Mouse (Mus musculus): Measurements from ENCODE around the gene Olfr1123. TPM values are rescaled to one million over a fixed set of nuclear protein-coding genes. Genes with fewer than 3 reads are reported as not detected.

The Olfr1123 gene
- polyA plus RNA-seq, 1 experiment = not detected

GRCm38 (mm10) chr2:87429975-87430374 is 13.5 kb downstream of the Olfr1123 start, which contains the start of gene Olfr1124:
Gene Olfr1124, plus strand, starts transcription at chr2:87430275.
- H3K27ac ChIP-seq (ENCODE audit: insufficient read depth, low read length) = no peak within 1 kb of the TSS

GRCm38 (mm10) chr2:87437731-87438130 is 21.3 kb downstream of the Olfr1123 start:
- TF ChIP-seq EP300 (IDR thresholded peaks at IDR 0.05; ENCODE audit: insufficient read depth, low read depth, low read length) (no peak), CTCF (IDR thresholded peaks at IDR 0.05; ENCODE audit: low read depth, low read length) (peak; percentile 24)
- Histone ChIP-seq H3K9ac (ENCODE audit: low read depth, poor library complexity, severe bottlenecking) (no peak overlapping the region), H3K4me3 (ENCODE audit: low read depth, low read length) (no peak overlapping the region), H3K4me1 (ENCODE audit: control insufficient read depth, insufficient read depth, low read length) (no peaks in the 10 kb centered on the region), H3K9me3 (replicated peaks; ENCODE audit: control insufficient read depth, insufficient read depth, low read length, poor library complexity, severe bottlenecking) (no peaks in the 10 kb centered on the region), H3K27ac (ENCODE audit: insufficient read depth, low read length) (no peak overlapping the region), H3K36me3 (ENCODE audit: control insufficient read depth, insufficient read depth, low read length, poor library complexity, severe bottlenecking) (no peaks in the 10 kb centered on the region), H3K27me3 (ENCODE audit: control insufficient read depth, insufficient read depth, low read length, poor library complexity, severe bottlenecking) (no peaks in the 10 kb centered on the region)

More at GRCm38 (mm10) chr2:87429975-87430374, 13.5 kb downstream of the Olfr1123 start, which contains the start of gene Olfr1124:
- Histone ChIP-seq H3K36me3 (ENCODE audit: control insufficient read depth, insufficient read depth, low read length, poor library complexity, severe bottlenecking) (no peaks in the 10 kb centered on the region), H3K4me1 (ENCODE audit: control insufficient read depth, insufficient read depth, low read length) (no peaks in the 10 kb centered on the region), H3K27me3 (ENCODE audit: control insufficient read depth, insufficient read depth, low read length, poor library complexity, severe bottlenecking) (no peaks in the 10 kb centered on the region), H3K9me3 (replicated peaks; ENCODE audit: control insufficient read depth, insufficient read depth, low read length, poor library complexity, severe bottlenecking) (no peaks in the 10 kb centered on the region), H3K4me3 (ENCODE audit: low read depth, low read length) (no peak within 1 kb of the TSS), H3K9ac (ENCODE audit: low read depth, poor library complexity, severe bottlenecking) (no peak within 1 kb of the TSS)
- TF ChIP-seq POLR2A (IDR thresholded peaks at IDR 0.05; ENCODE audit: insufficient read depth, low read length) (no peak), EP300 (IDR thresholded peaks at IDR 0.05; ENCODE audit: insufficient read depth, low read depth, low read length) (no peak), CTCF (IDR thresholded peaks at IDR 0.05; ENCODE audit: low read depth, low read length) (no peak)

DNA sequence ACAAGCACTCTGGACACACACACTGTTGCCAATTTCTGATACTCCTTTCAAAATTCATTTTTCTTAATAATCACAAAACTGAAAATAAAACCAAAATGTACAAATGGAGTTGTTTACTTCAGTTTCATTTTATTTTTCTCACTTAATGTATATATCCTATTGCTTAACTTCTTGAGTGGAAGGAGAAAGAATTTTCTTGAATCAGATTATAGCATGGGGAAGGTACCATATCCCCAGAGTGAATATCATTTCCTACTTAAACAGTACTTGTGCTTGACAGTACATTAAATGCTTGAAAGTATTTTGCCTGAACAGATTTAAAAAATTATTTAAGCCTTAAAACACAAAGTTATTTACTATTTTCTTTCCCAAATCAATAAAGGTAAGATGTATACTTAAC is 37.2 kb downstream of the Olfr1123 start, which contains the start of gene Olfr1126:
Gene Olfr1126, plus strand, starts transcription at position 301 of the 400 bp plus-strand sequence.
- Histone ChIP-seq H3K9me3 (replicated peaks; ENCODE audit: control insufficient read depth, insufficient read depth, low read length, poor library complexity, severe bottlenecking) (no peaks in the 10 kb centered on the region), H3K27me3 (ENCODE audit: control insufficient read depth, insufficient read depth, low read length, poor library complexity, severe bottlenecking) (no peaks in the 10 kb centered on the region), H3K4me1 (ENCODE audit: control insufficient read depth, insufficient read depth, low read length) (no peaks in the 10 kb centered on the region), H3K9ac (ENCODE audit: low read depth, poor library complexity, severe bottlenecking) (no peak within 1 kb of the TSS), H3K36me3 (ENCODE audit: control insufficient read depth, insufficient read depth, low read length, poor library complexity, severe bottlenecking) (no peaks in the 10 kb centered on the region), H3K4me3 (ENCODE audit: low read depth, low read length) (no peak within 1 kb of the TSS), H3K27ac (ENCODE audit: insufficient read depth, low read length) (no peak within 1 kb of the TSS)
- no peak for TF ChIP-seq CTCF (IDR thresholded peaks at IDR 0.05; ENCODE audit: low read depth, low read length)

DNA sequence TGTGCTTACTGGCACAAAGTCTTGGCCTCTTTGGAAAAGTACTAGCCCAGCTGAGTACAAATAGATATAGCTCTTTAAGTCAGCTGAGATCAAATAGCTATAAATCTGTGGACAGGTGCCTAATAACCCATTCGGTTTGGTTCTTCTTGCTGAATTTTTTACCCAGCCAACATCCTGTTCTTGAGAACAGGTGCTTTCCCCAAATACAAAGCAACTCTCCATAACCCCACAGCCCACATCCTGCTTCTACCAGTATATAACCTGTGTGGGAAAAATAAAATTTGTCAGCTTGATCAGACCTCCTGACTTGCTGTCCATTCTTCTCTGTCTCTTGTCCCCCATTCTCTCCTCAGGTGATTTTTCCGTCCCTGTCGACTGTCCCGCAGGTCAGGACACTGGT is 45.3 kb downstream of the Olfr1123 start:
- Histone ChIP-seq H3K36me3 (ENCODE audit: control insufficient read depth, insufficient read depth, low read length, poor library complexity, severe bottlenecking) (no peaks in the 10 kb centered on the region), H3K4me1 (ENCODE audit: control insufficient read depth, insufficient read depth, low read length) (no peaks in the 10 kb centered on the region), H3K9ac (ENCODE audit: low read depth, poor library complexity, severe bottlenecking) (no peak overlapping the region), H3K27ac (ENCODE audit: insufficient read depth, low read length) (no peak overlapping the region), H3K9me3 (replicated peaks; ENCODE audit: control insufficient read depth, insufficient read depth, low read length, poor library complexity, severe bottlenecking) (no peaks in the 10 kb centered on the region), H3K4me3 (ENCODE audit: low read depth, low read length) (no peak overlapping the region), H3K27me3 (ENCODE audit: control insufficient read depth, insufficient read depth, low read length, poor library complexity, severe bottlenecking) (no peaks in the 10 kb centered on the region)
- no peak for TF ChIP-seq CTCF (IDR thresholded peaks at IDR 0.05; ENCODE audit: low read depth, low read length)
- no peak for TF ChIP-seq EP300 (IDR thresholded peaks at IDR 0.05; ENCODE audit: insufficient read depth, low read depth, low read length)
- TF ChIP-seq POLR2A (IDR thresholded peaks at IDR 0.05; ENCODE audit: insufficient read depth, low read length) = no peak

Other genes with a start within 250 kb of the Olfr1123 start
- not detected in 2 replicates for gene Olfr1112, start 228.8 kb upstream of the Olfr1123 start, polyA plus RNA-seq (2011; ENCODE audit: insufficient read depth, insufficient read length, low read depth, missing spikeins)
- not detected in 2 replicates for gene Olfr1113, start 207.7 kb upstream of the Olfr1123 start, polyA plus RNA-seq (2011; ENCODE audit: insufficient read depth, insufficient read length, low read depth, missing spikeins)
- not detected in 2 replicates for gene Olfr1115, start 168.6 kb upstream of the Olfr1123 start, polyA plus RNA-seq (2011; ENCODE audit: insufficient read depth, insufficient read length, low read depth, missing spikeins)
- 0.10 TPM in 1 of 2 replicates, not detected in the other for gene Olfr1116, start 149.1 kb upstream of the Olfr1123 start, polyA plus RNA-seq (2011; ENCODE audit: insufficient read depth, insufficient read length, low read depth, missing spikeins)
- gene Olfr1118, start 109.1 kb upstream of the Olfr1123 start, polyA plus RNA-seq (2011; ENCODE audit: insufficient read depth, insufficient read length, low read depth, missing spikeins) = not detected in 2 replicates
- not detected in 2 replicates for gene Olfr1120, start 61.8 kb upstream of the Olfr1123 start, polyA plus RNA-seq (2011; ENCODE audit: insufficient read depth, insufficient read length, low read depth, missing spikeins)
- not detected in 2 replicates for gene Olfr1121, start 46.7 kb upstream of the Olfr1123 start, polyA plus RNA-seq (2011; ENCODE audit: insufficient read depth, insufficient read length, low read depth, missing spikeins)
- gene Olfr1122, start 30.8 kb upstream of the Olfr1123 start, polyA plus RNA-seq (2011; ENCODE audit: insufficient read depth, insufficient read length, low read depth, missing spikeins) = not detected in 2 replicates
- not detected in 2 replicates for gene Olfr1124, start 13.6 kb downstream of the Olfr1123 start, polyA plus RNA-seq (2011; ENCODE audit: insufficient read depth, insufficient read length, low read depth, missing spikeins)
- gene Olfr1126, start 37.3 kb downstream of the Olfr1123 start, polyA plus RNA-seq (2011; ENCODE audit: insufficient read depth, insufficient read length, low read depth, missing spikeins) = not detected in 2 replicates
- gene Pramel7, start 80.5 kb downstream of the Olfr1123 start, polyA plus RNA-seq (2011; ENCODE audit: insufficient read depth, insufficient read length, low read depth, missing spikeins) = not detected in 2 replicates
- 0.76 and 1.4 TPM in 2 replicates for gene Pramel6, start 89.9 kb downstream of the Olfr1123 start, polyA plus RNA-seq (2011; ENCODE audit: insufficient read depth, insufficient read length, low read depth, missing spikeins)
- gene Olfr153, start 115.2 kb downstream of the Olfr1123 start, polyA plus RNA-seq (2011; ENCODE audit: insufficient read depth, insufficient read length, low read depth, missing spikeins) = not detected in 2 replicates
- gene Olfr1128, start 128.9 kb downstream of the Olfr1123 start, polyA plus RNA-seq (2011; ENCODE audit: insufficient read depth, insufficient read length, low read depth, missing spikeins) = not detected in 2 replicates
- not detected in 2 replicates for gene Olfr1129, start 157.3 kb downstream of the Olfr1123 start, polyA plus RNA-seq (2011; ENCODE audit: insufficient read depth, insufficient read length, low read depth, missing spikeins)
- not detected in 2 replicates for gene Olfr1130, start 189.6 kb downstream of the Olfr1123 start, polyA plus RNA-seq (2011; ENCODE audit: insufficient read depth, insufficient read length, low read depth, missing spikeins)
- gene Olfr1131, start 210.5 kb downstream of the Olfr1123 start, polyA plus RNA-seq (2011; ENCODE audit: insufficient read depth, insufficient read length, low read depth, missing spikeins) = not detected in 2 replicates
- not detected in 2 replicates for gene Olfr1132, start 220.9 kb downstream of the Olfr1123 start, polyA plus RNA-seq (2011; ENCODE audit: insufficient read depth, insufficient read length, low read depth, missing spikeins)
- gene Olfr1133, start 230.7 kb downstream of the Olfr1123 start, polyA plus RNA-seq (2011; ENCODE audit: insufficient read depth, insufficient read length, low read depth, missing spikeins) = not detected in 2 replicates
- gene Olfr1134, start 241.8 kb downstream of the Olfr1123 start, polyA plus RNA-seq (2011; ENCODE audit: insufficient read depth, insufficient read length, low read depth, missing spikeins) = not detected in 2 replicates

Data from ES-Bruce4 (cell line).